Mouse (Mus musculus) megakaryocyte-erythroid progenitor cell, adult 5-6 weeks (primary cell): ENCODE data around the gene Peli2. TPM values are rescaled to one million over a fixed set of nuclear protein-coding genes. Genes with fewer than 3 reads are reported as not detected.

Source experiments
- ATAC-seq: replicated peaks from 2 replicates; pipeline ENCODE4 v1.8.0; 2016; ENCODE audit warnings: mild to moderate bottlenecking, inconsistent platforms; ENCODE audit not compliant: severe bottlenecking, poor library complexity, low FRiP score, low TSS enrichment
- total RNA-seq, 2 experiments: library from RNA; stranded (forward) in 1 of 2; stranded (reverse) in 1 of 2; fragments of 200-1000, 215-1000 nt in 1 of 2; fragments of >200 nt in 1 of 2; fragmentation: Nextera tagmentation in 1 of 2; gene quantifications; 2 replicates each; pipeline ENCODE4 v1.2.3; 2014 to 2017

The Peli2 gene
- total RNA-seq, 2 experiments from 2014 or later: 0.05 to 0.72 TPM

- peak; percentile 78 for ATAC-seq
Measured at GRCm38 (mm10) chr14:48207119-48207518, 86.5 kb downstream of the Peli2 start.

GRCm38 (mm10) chr14:48207746-48208640 lies 87.4 kb downstream of the Peli2 start:
- no peak for ATAC-seq

- ATAC-seq: no peak
Measured at GRCm38 (mm10) chr14:48209436-48209835, 88.8 kb downstream of the Peli2 start.

- ATAC-seq: no peak
Measured at GRCm38 (mm10) chr14:48210089-48210488, 89.5 kb downstream of the Peli2 start.

- ATAC-seq: no peak
Measured at GRCm38 (mm10) chr14:48211526-48211925, 90.9 kb downstream of the Peli2 start.

- ATAC-seq: no peak
Measured at GRCm38 (mm10) chr14:48212839-48213238, 92.2 kb downstream of the Peli2 start.

- no peak for ATAC-seq
Measured at GRCm38 (mm10) chr14:48213593-48213992, 93.0 kb downstream of the Peli2 start.

- no peak for ATAC-seq
Measured at GRCm38 (mm10) chr14:48222051-48222450, 101.4 kb downstream of the Peli2 start.

GRCm38 (mm10) chr14:48222684-48223083 lies 102.1 kb downstream of the Peli2 start:
- ATAC-seq: no peak

GRCm38 (mm10) chr14:48224203-48224602 lies 103.6 kb downstream of the Peli2 start:
- no peak for ATAC-seq

GRCm38 (mm10) chr14:48224861-48225300 lies 104.3 kb downstream of the Peli2 start:
- ATAC-seq: no peak

- ATAC-seq: no peak
Measured at GRCm38 (mm10) chr14:48225810-48226446, 105.3 kb downstream of the Peli2 start.

GRCm38 (mm10) chr14:48226759-48227158 lies 106.1 kb downstream of the Peli2 start:
- ATAC-seq: no peak

GRCm38 (mm10) chr14:48234785-48235519 lies 114.3 kb downstream of the Peli2 start:
- ATAC-seq: no peak

GRCm38 (mm10) chr14:48241335-48241734 lies 120.7 kb downstream of the Peli2 start:
- ATAC-seq: no peak

- no peak for ATAC-seq
Measured at GRCm38 (mm10) chr14:48246236-48246635, 125.6 kb downstream of the Peli2 start.

- no peak for ATAC-seq
Measured at GRCm38 (mm10) chr14:48246963-48247362, 126.3 kb downstream of the Peli2 start.

GRCm38 (mm10) chr14:48249459-48249858 lies 128.8 kb downstream of the Peli2 start:
- ATAC-seq: no peak

- no peak for ATAC-seq
Measured at GRCm38 (mm10) chr14:48249909-48250308, 129.3 kb downstream of the Peli2 start.

GRCm38 (mm10) chr14:48251381-48251979 lies 130.9 kb downstream of the Peli2 start:
- ATAC-seq: no peak
